Mouse (Mus musculus): ENCODE measurements at regions not wholly inside any gene's neighbourhood (a gene's known extent, or its start where the extent isn't known, plus 50 kb on each side); places are given as distances from the start of the nearest gene placed in this dataset.
A peak's percentile ranks its signal among the peaks of the same experiment; 100 is the strongest.

- 43% methylated on average over 1 of the region's 1 CpGs for WGBS
- no peaks in the 10 kb centered on the region for H3K27me3 ChIP-seq (ENCODE audit: insufficient read depth, poor library complexity, severe bottlenecking)
- no peaks in the 10 kb centered on the region for H3K9me3 ChIP-seq
- H3K4me1 ChIP-seq (replicated peaks) = no peaks in the 10 kb centered on the region; the same call in 1 of the 2 replicates
- no peaks in the 10 kb centered on the region for H3K36me3 ChIP-seq
- no peak overlapping the region for H3K27ac ChIP-seq
- DNase-seq (ENCODE audit: low spot score) = peak; percentile 12
- H3K4me3 ChIP-seq = no peak overlapping the region
Observed at GRCm38 (mm10) chr15:57187840-57188457, 289.5 kb downstream of the Slc22a22 start.

GRCm38 (mm10) chr15:57179138-57179537 lies 298.3 kb downstream of the Slc22a22 start:
- WGBS = 60% methylated on average over 1 of the region's 1 CpGs
- DNase-seq (ENCODE audit: low spot score) = no peak
- H3K4me1 ChIP-seq (replicated peaks) = no peaks in the 10 kb centered on the region
- H3K27me3 ChIP-seq (ENCODE audit: insufficient read depth, poor library complexity, severe bottlenecking) = no peaks in the 10 kb centered on the region
- no peaks in the 10 kb centered on the region for H3K36me3 ChIP-seq
- no peak overlapping the region for H3K27ac ChIP-seq
- no peak overlapping the region for H3K4me3 ChIP-seq
- no peaks in the 10 kb centered on the region for H3K9me3 ChIP-seq

- no peaks in the 10 kb centered on the region for H3K36me3 ChIP-seq
- no peak for DNase-seq (ENCODE audit: low spot score)
Observed at GRCm38 (mm10) chr15:57172723-57173122, 304.7 kb downstream of the Slc22a22 start.

GRCm38 (mm10) chr15:57162401-57163343 lies 314.8 kb downstream of the Slc22a22 start:
- Histone ChIP-seq H3K4me1 (replicated peaks) (peaks cover 12% of the 10 kb centered on the region), H3K9me3 (no peaks in the 10 kb centered on the region), H3K36me3 (no peaks in the 10 kb centered on the region), H3K4me3 (no peak overlapping the region), H3K27me3 (ENCODE audit: insufficient read depth, poor library complexity, severe bottlenecking) (no peaks in the 10 kb centered on the region), H3K27ac (peak overlapping the region; percentile 77)
- DNase-seq (ENCODE audit: low spot score) = peak; percentile 47
- WGBS = 33% methylated on average over 12 of the region's 12 CpGs

More at GRCm38 (mm10) chr15:57172723-57173122, 304.7 kb downstream of the Slc22a22 start:
- Histone ChIP-seq H3K27me3 (ENCODE audit: insufficient read depth, poor library complexity, severe bottlenecking) (no peaks in the 10 kb centered on the region), H3K27ac (no peak overlapping the region), H3K4me1 (replicated peaks) (no peaks in the 10 kb centered on the region), H3K9me3 (no peaks in the 10 kb centered on the region), H3K4me3 (no peak overlapping the region)
- 56% methylated on average over 5 of the region's 5 CpGs for WGBS

- no peaks in the 10 kb centered on the region for H3K36me3 ChIP-seq
- no peaks in the 10 kb centered on the region for H3K27me3 ChIP-seq (ENCODE audit: insufficient read depth, poor library complexity, severe bottlenecking)
- WGBS = 30% methylated on average over 9 of the region's 9 CpGs
- H3K27ac ChIP-seq = no peak overlapping the region
- H3K9me3 ChIP-seq = no peaks in the 10 kb centered on the region
- no peaks in the 10 kb centered on the region for H3K4me1 ChIP-seq (replicated peaks)
- DNase-seq (ENCODE audit: low spot score) = peak; percentile 26
- H3K4me3 ChIP-seq = no peak overlapping the region
Observed at GRCm38 (mm10) chr15:57140130-57140750, 337.2 kb downstream of the Slc22a22 start.

- Histone ChIP-seq H3K4me3 (no peak overlapping the region), H3K27ac (no peak overlapping the region), H3K27me3 (ENCODE audit: insufficient read depth, poor library complexity, severe bottlenecking) (no peaks in the 10 kb centered on the region), H3K9me3 (no peaks in the 10 kb centered on the region), H3K4me1 (replicated peaks) (no peaks in the 10 kb centered on the region), H3K36me3 (no peaks in the 10 kb centered on the region)
- WGBS = 84% methylated on average over 3 of the region's 3 CpGs
- DNase-seq (ENCODE audit: low spot score) = no peak
Observed at GRCm38 (mm10) chr15:57104711-57105110, 372.7 kb downstream of the Slc22a22 start.

- 90% methylated on average over 2 of the region's 2 CpGs for WGBS
Observed at GRCm38 (mm10) chr15:57097309-57097708, 380.1 kb downstream of the Slc22a22 start.

GRCm38 (mm10) chr15:57079806-57080205 lies 397.6 kb downstream of the Slc22a22 start:
- Histone ChIP-seq H3K4me1 (replicated peaks) (0 out of 2 replicates have a peak, but pooled peaks cover 2% of the 10 kb centered on the region), H3K27me3 (ENCODE audit: insufficient read depth, poor library complexity, severe bottlenecking) (no peaks in the 10 kb centered on the region), H3K27ac (no peak overlapping the region), H3K9me3 (no peaks in the 10 kb centered on the region), H3K36me3 (no peaks in the 10 kb centered on the region), H3K4me3 (no peak overlapping the region)
- no peak for DNase-seq (ENCODE audit: low spot score)

More at GRCm38 (mm10) chr15:57097309-57097708, 380.1 kb downstream of the Slc22a22 start:
- H3K36me3 ChIP-seq = no peaks in the 10 kb centered on the region
- no peaks in the 10 kb centered on the region for H3K9me3 ChIP-seq
- no peak overlapping the region for H3K27ac ChIP-seq
- H3K4me1 ChIP-seq (replicated peaks) = no peaks in the 10 kb centered on the region
- DNase-seq (ENCODE audit: low spot score) = no peak
- no peaks in the 10 kb centered on the region for H3K27me3 ChIP-seq (ENCODE audit: insufficient read depth, poor library complexity, severe bottlenecking)
- no peak overlapping the region for H3K4me3 ChIP-seq

- DNase-seq (ENCODE audit: low spot score) = no peak
- 83% methylated on average over 4 of the region's 4 CpGs for WGBS
- no peak overlapping the region for H3K27ac ChIP-seq
- no peaks in the 10 kb centered on the region for H3K36me3 ChIP-seq
- H3K4me3 ChIP-seq = no peak overlapping the region
- no peaks in the 10 kb centered on the region for H3K27me3 ChIP-seq (ENCODE audit: insufficient read depth, poor library complexity, severe bottlenecking)
- H3K4me1 ChIP-seq (replicated peaks) = no peaks in the 10 kb centered on the region
- H3K9me3 ChIP-seq = no peaks in the 10 kb centered on the region
Observed at GRCm38 (mm10) chr15:57073776-57074175, 403.6 kb downstream of the Slc22a22 start.

- Histone ChIP-seq H3K4me1 (replicated peaks) (no peaks in the 10 kb centered on the region), H3K9me3 (no peaks in the 10 kb centered on the region), H3K4me3 (no peak overlapping the region), H3K27me3 (ENCODE audit: insufficient read depth, poor library complexity, severe bottlenecking) (no peaks in the 10 kb centered on the region), H3K36me3 (no peaks in the 10 kb centered on the region), H3K27ac (no peak overlapping the region)
- 93% methylated on average over 2 of the region's 2 CpGs for WGBS
- DNase-seq (ENCODE audit: low spot score) = no peak
Observed at GRCm38 (mm10) chr15:57061502-57061901, 415.9 kb downstream of the Slc22a22 start.

GRCm38 (mm10) chr15:57059550-57060195 lies 417.8 kb downstream of the Slc22a22 start:
- no peaks in the 10 kb centered on the region for H3K4me1 ChIP-seq (replicated peaks)
- WGBS = 93% methylated on average over 1 of the region's 1 CpGs
- no peaks in the 10 kb centered on the region for H3K27me3 ChIP-seq (ENCODE audit: insufficient read depth, poor library complexity, severe bottlenecking)
- H3K9me3 ChIP-seq = no peaks in the 10 kb centered on the region
- H3K27ac ChIP-seq = no peak overlapping the region
- DNase-seq (ENCODE audit: low spot score) = no peak
- no peak overlapping the region for H3K4me3 ChIP-seq
- H3K36me3 ChIP-seq = no peaks in the 10 kb centered on the region

- H3K9me3 ChIP-seq = no peaks in the 10 kb centered on the region
- WGBS = 83% methylated on average over 1 of the region's 1 CpGs
- H3K36me3 ChIP-seq = no peaks in the 10 kb centered on the region
- H3K27me3 ChIP-seq (ENCODE audit: insufficient read depth, poor library complexity, severe bottlenecking) = no peaks in the 10 kb centered on the region
- H3K27ac ChIP-seq = no peak overlapping the region
- no peaks in the 10 kb centered on the region for H3K4me1 ChIP-seq (replicated peaks)
- no peak overlapping the region for H3K4me3 ChIP-seq
- no peak for DNase-seq (ENCODE audit: low spot score)
Observed at GRCm38 (mm10) chr15:57052287-57052686, 425.1 kb downstream of the Slc22a22 start.
